Mouse (Mus musculus) limb, embryonic 14.5 days (tissue): ENCODE results near the gene Kazn. TPM values are rescaled to one million over a fixed set of nuclear protein-coding genes. Genes with fewer than 3 reads are reported as not detected.
A peak's percentile ranks its signal among the peaks of the same experiment; 100 is the strongest.

Experiments used
- ATAC-seq: fragments of 200-750 bp; cut with Nextera tagmentation; 2 replicates; pipeline ENCODE4 v1.8.0; 2017; ENCODE audit warnings: low read depth, moderate number of reproducible peaks, moderate TSS enrichment; ENCODE audit not compliant: low FRiP score
- DNase-seq: peaks from one replicate; pipeline ENCODE4 v3.0.0-alpha.2; 2015; ENCODE audit warnings: low spot score
- H3K27ac ChIP-seq: fragments of 300-500 bp; sonication (generic); replicated peaks from 2 replicates; pipeline ENCODE4 v1.5.1; 2014; ENCODE audit warnings: low read depth, mild to moderate bottlenecking, low read length, moderate library complexity, mixed read lengths
- H3K27me3 ChIP-seq: fragments of 300-500 bp; sonication (generic); 2 replicates; pipeline ENCODE4 v1.6.1; 2014; ENCODE audit warnings: low read length, mixed read lengths; ENCODE audit not compliant: control insufficient read depth, insufficient read depth
- H3K36me3 ChIP-seq: fragments of 300-500 bp; sonication (generic); 2 replicates; pipeline ENCODE4 v1.6.1; 2014; ENCODE audit warnings: mild to moderate bottlenecking, low read length, moderate library complexity, mixed read lengths; ENCODE audit not compliant: control insufficient read depth, insufficient read depth
- H3K4me1 ChIP-seq: fragments of 300-500 bp; sonication (generic); 2 replicates; pipeline ENCODE4 v1.6.1; 2014; ENCODE audit warnings: antibody characterized with exemption, low read length, mixed read lengths; ENCODE audit not compliant: control insufficient read depth, insufficient read depth
- H3K4me2 ChIP-seq: fragments of 300-500 bp; sonication (generic); replicated peaks from 2 replicates; pipeline ENCODE4 v1.6.1; 2014; ENCODE audit warnings: low read depth, mild to moderate bottlenecking, low read length, moderate library complexity; ENCODE audit not compliant: severe bottlenecking
- H3K4me3 ChIP-seq: fragments of 300-500 bp; sonication (generic); replicated peaks from 2 replicates; pipeline ENCODE4 v1.5.1; 2014; ENCODE audit warnings: low read length
- H3K9ac ChIP-seq: fragments of 300-500 bp; sonication (generic); 2 replicates; pipeline ENCODE4 v1.6.1; 2014; ENCODE audit warnings: mild to moderate bottlenecking, low read depth, low read length, moderate library complexity; ENCODE audit not compliant: severe bottlenecking
- H3K9me3 ChIP-seq: fragments of 300-500 bp; sonication (generic); 2 replicates; pipeline ENCODE4 v1.6.1; 2016; ENCODE audit warnings: low read length; ENCODE audit not compliant: control insufficient read depth
- POLR2A ChIP-seq: fragments of 200-500 bp; IDR thresholded peaks from 2 replicates; pipeline ENCODE4 v1.8.0; 2012; ENCODE audit warnings: inconsistent platforms, mild to moderate bottlenecking, moderate library complexity, borderline replicate concordance; ENCODE audit not compliant: insufficient read depth, insufficient read length; ENCODE audit errors: extremely low read depth
- WGBS: fragments of 180-500 bp; shearing (Covaris S2); extraction: QIAGEN DNeasy Blood & Tissue Kit; methylation state at CpG from one replicate; pipeline ENCODE4 v1.1.7; 2014; 5-methylcytosine and 5-hydroxymethylcytosine counted together
- polyA plus RNA-seq, 2 experiments: library from polyadenylated mRNA; depleted of rRNA in 1 of 2; stranded (reverse) in 1 of 2; unstranded in 1 of 2; fragments of >200 nt; fragmentation: Nextera tagmentation in 1 of 2; extraction: Ambion mirVana in 1 of 2; gene quantifications; 2 replicates each; pipeline versions ENCODE4 v1.2.1 to v1.2.3; 2012 to 2014

Kazn gene
- polyA plus RNA-seq, 2 experiments = 12.7 to 31.3 TPM

DNA sequence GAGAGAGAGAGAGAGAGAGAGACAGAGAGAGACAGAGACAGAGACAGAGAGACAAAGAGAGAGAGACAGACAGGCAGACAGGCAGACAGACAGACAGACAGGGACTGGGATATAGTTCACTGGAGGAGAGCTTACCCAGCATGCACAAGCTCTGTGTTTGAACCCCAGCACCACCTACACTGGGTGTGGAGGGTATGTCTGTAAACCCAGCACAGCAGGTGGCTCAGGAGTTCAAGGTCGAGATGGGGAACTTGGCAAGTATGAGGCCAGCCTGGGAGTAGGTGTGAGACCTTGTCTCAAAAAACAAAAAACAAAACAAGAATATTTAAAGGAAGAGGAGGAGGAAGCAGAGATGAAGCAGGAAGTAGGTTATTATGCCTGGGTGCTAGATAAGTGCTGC, 162.3 kb downstream of the Kazn start:
- Histone ChIP-seq H3K4me3 (no peak overlapping the region), H3K4me1 (peaks cover 42% of the 10 kb centered on the region), H3K27ac (no peak overlapping the region), H3K27me3 (no peaks in the 10 kb centered on the region), H3K9me3 (no peaks in the 10 kb centered on the region), H3K36me3 (no peaks in the 10 kb centered on the region), H3K9ac (no peak overlapping the region), H3K4me2 (no peak overlapping the region)
- no peak for TF ChIP-seq POLR2A
- WGBS = 28% methylated on average over 1 of the region's 1 CpGs
- DNase-seq = no peak
- no peak for ATAC-seq

DNA sequence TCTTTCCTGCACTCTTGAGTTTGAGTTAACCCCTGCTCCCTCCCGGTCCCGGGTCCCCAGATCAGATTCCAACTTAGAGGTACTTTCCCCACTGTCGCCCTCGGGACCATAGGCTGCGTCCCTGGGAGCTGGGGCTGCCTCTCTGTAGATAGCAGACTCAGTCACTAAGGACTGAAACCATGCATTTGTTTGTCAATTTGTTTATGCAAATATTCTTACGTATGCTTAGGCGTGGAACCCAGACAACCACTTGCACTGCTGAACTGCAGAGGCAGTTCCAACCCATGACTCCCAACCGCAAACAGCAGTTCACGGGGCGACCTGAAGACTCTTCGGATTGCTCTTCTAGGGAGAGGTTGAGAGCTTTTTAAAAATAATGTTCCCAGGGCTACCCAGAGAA, 163.3 kb downstream of the Kazn start:
- H3K36me3 ChIP-seq = no peaks in the 10 kb centered on the region

DNA sequence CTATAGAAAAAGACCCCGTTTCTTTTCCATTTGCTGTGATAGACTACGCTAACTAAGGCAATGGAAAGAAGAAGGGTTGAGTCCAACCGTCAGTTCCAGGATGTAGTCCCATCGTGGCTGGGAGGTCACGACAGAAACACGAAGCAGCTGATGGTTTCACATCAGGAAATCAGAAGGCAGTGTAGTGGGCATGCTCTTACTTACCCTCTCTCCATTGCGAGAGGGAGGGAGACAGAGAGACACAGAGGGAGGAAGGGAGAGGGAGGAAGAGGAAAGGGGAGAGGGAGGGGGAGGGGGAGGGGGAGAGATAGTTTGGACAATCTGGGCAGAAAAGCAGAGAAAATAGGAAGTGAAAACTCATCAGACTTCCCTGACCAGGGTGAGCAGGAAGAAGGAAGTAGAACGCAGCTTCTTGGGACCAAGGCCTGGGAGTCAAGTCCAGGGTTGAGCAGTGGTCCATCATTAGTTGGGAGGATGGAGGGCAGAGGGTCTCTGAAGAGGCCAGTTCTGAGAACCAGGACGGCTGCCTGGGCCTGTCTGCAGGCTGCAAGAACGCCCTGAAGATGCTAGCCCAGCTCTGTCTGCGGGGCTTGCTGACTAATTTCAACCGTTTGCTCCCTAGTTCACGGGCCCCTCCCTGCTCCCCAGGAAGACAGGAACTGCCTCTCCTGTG, 165.0 kb downstream of the Kazn start:
- Histone ChIP-seq H3K9ac (no peak overlapping the region), H3K9me3 (no peaks in the 10 kb centered on the region), H3K27me3 (no peaks in the 10 kb centered on the region), H3K27ac (no peak overlapping the region), H3K4me1 (peaks cover 33% of the 10 kb centered on the region), H3K4me3 (no peak overlapping the region), H3K4me2 (no peak overlapping the region), H3K36me3 (no peaks in the 10 kb centered on the region)
- no peak for DNase-seq
- no peak for ATAC-seq
- TF ChIP-seq POLR2A = no peak
- WGBS = 63% methylated on average over 13 of the region's 13 CpGs

More for the DNA sequence above, 163.3 kb downstream of the Kazn start:
- DNase-seq (no peak), ATAC-seq (no peak)
- H3K4me3 ChIP-seq = no peak overlapping the region
- H3K9me3 ChIP-seq = no peaks in the 10 kb centered on the region
- H3K4me2 ChIP-seq = no peak overlapping the region
- 85% methylated on average over 11 of the region's 11 CpGs for WGBS
- no peak overlapping the region for H3K27ac ChIP-seq
- no peak for TF ChIP-seq POLR2A
- H3K4me1 ChIP-seq = peaks cover 42% of the 10 kb centered on the region
- no peak overlapping the region for H3K9ac ChIP-seq
- H3K27me3 ChIP-seq = no peaks in the 10 kb centered on the region

DNA sequence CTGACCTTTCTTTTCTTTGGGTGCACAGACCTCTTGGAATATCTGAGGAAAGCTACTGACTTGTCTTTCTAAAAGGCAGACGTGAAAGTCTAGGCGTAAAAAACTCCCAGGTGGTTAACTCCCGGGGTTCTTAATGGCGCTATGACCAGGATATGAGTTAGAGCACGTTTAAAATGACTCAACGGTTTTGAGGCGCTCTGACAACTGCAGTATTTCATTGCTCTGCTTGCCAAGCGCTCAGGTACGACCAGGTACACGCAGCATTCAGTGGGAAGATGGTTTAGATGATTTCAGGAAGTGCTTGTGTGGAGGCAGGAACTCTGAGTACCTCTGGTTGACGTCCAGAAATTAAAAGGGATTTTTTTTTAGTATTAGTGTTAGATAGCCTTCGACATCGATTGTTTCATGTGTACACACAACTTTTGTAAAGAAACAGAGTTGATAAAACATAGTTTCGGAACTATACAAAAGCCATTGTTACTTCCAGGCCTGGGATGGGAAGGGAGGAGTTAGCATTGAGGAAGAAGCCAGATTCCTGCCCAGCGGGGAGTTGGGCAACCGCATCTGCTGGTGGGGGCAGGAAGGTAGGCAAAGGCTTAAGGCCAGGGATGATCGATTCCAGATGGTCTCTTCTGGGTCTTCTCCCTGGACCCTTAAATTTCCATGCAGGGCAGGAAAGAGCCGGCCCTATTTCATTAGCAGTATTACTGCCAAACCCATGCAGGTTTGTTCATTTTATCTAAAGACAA, 167.8 kb downstream of the Kazn start:
- no peak overlapping the region for H3K4me3 ChIP-seq
- no peak for ATAC-seq
- no peak overlapping the region for H3K27ac ChIP-seq
- H3K9me3 ChIP-seq = no peaks in the 10 kb centered on the region
- H3K9ac ChIP-seq = no peak overlapping the region
- H3K4me1 ChIP-seq = peaks cover 22% of the 10 kb centered on the region
- TF ChIP-seq POLR2A = no peak
- no peaks in the 10 kb centered on the region for H3K36me3 ChIP-seq
- no peaks in the 10 kb centered on the region for H3K27me3 ChIP-seq
- DNase-seq = peak; percentile 44
- H3K4me2 ChIP-seq = 0 out of 2 replicates have a peak overlapping the region, but pooled peaks have one; percentile 24
- whole genome bisulfite sequencing = 7% methylated on average over 18 of the region's 18 CpGs

DNA sequence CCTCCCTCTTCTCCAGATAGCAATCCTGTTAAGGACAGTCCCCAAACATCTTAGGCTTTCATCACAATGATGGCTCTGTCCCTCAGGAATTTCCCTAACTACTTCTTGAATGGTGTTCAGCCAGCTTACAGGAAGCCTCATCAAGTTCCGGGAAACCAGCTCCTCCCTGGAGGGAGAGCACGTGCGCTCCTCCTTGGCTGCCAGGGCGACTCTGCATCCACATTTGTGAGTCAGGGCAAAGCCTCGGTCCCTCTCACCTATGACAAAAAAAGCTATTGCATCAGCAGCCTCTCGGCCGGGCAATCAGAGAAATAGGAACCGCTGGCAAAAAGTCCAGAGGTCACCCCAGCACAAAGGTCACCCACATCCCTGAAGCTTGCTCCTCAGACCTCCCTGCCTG, 168.4 kb downstream of the Kazn start:
- Histone ChIP-seq H3K27ac (no peak overlapping the region), H3K9me3 (no peaks in the 10 kb centered on the region), H3K4me1 (peaks cover 28% of the 10 kb centered on the region), H3K9ac (no peak overlapping the region), H3K36me3 (no peaks in the 10 kb centered on the region), H3K27me3 (no peaks in the 10 kb centered on the region), H3K4me3 (no peak overlapping the region), H3K4me2 (no peak overlapping the region)
- TF ChIP-seq POLR2A = no peak
- ATAC-seq (no peak), DNase-seq (no peak)
- 16% methylated on average over 8 of the region's 8 CpGs for WGBS
